8 mouse cellular contexts compared by ENCODE assay signal in genomic region chr7:28290165-28290564, GRCm38 (mm10). TPM values are rescaled to one million over a fixed set of nuclear protein-coding genes. Genes with fewer than 3 reads are reported as not detected.
DNase-seq lines count a peak whose midpoint lies in the region; ATAC-seq and TF ChIP-seq lines count a peak whose summit lies in the region.

No protein-coding gene starts in this region.

- H3K9me3 ChIP-seq in heart, postnatal 0 days (replicated peaks; ENCODE audit: control insufficient read depth, low read length): no peaks in the 10 kb centered on the region
- H3K9me3 ChIP-seq in forebrain, embryonic 16.5 days (ENCODE audit: control insufficient read depth, low read length): no peaks in the 10 kb centered on the region
- H3K9me3 ChIP-seq in midbrain, embryonic 12.5 days: no peaks in the 10 kb centered on the region

- no peak for TF ChIP-seq POLR2A in cerebellum, adult 2 months (IDR thresholded peaks at IDR 0.05; ENCODE audit: borderline replicate concordance, insufficient read depth, low read length)

- no peak overlapping the region for H3K27ac ChIP-seq in heart, postnatal 0 days (ENCODE audit: low read depth)
- H3K27ac ChIP-seq in forebrain, embryonic 16.5 days (ENCODE audit: low read length): no peak overlapping the region
- H3K27ac ChIP-seq in midbrain, embryonic 12.5 days (replicated peaks): no peak overlapping the region
- no peak overlapping the region for H3K27ac ChIP-seq in layer of hippocampus, adult 2 months
- H3K27ac ChIP-seq in cerebellum, adult 2 months (ENCODE audit: insufficient read depth, low read length): no peak overlapping the region

- H3K4me3 ChIP-seq in heart, postnatal 0 days (ENCODE audit: low read depth, low read length): peak overlapping the region; percentile 21
- H3K4me3 ChIP-seq in forebrain, embryonic 16.5 days (replicated peaks; ENCODE audit: low read length): peak overlapping the region; percentile 25
- peak overlapping the region; percentile 31 for H3K4me3 ChIP-seq in midbrain, embryonic 12.5 days
- H3K4me3 ChIP-seq in layer of hippocampus, adult 2 months: no peak overlapping the region
- H3K4me3 ChIP-seq in cerebellum, adult 2 months (replicated peaks; ENCODE audit: insufficient read depth, low read depth, low read length): no peak overlapping the region

- H3K4me1 ChIP-seq in heart, postnatal 0 days (ENCODE audit: control insufficient read depth, insufficient read depth): no peaks in the 10 kb centered on the region
- peaks cover 14% of the 10 kb centered on the region for H3K4me1 ChIP-seq in forebrain, embryonic 16.5 days (replicated peaks; ENCODE audit: control insufficient read depth, insufficient read depth, low read length)
- H3K4me1 ChIP-seq in midbrain, embryonic 12.5 days: peaks cover 34% of the 10 kb centered on the region
- no peaks in the 10 kb centered on the region for H3K4me1 ChIP-seq in cerebellum, adult 2 months (ENCODE audit: control insufficient read depth, insufficient read depth, low read length)

- no peak overlapping the region for H3K9ac ChIP-seq in heart, postnatal 0 days (replicated peaks; ENCODE audit: low read depth, low read length)
- H3K9ac ChIP-seq in forebrain, embryonic 16.5 days (replicated peaks; ENCODE audit: low read depth, low read length): no peak overlapping the region
- H3K9ac ChIP-seq in midbrain, embryonic 12.5 days (replicated peaks): peak overlapping the region; percentile 35; the same call in 1 of the 2 replicates

- DNase-seq in heart, postnatal 0 days (ENCODE audit: low spot score): no peak
- no peak for DNase-seq in heart, postnatal 4 days
- peak; percentile 20 for DNase-seq in Muller cell, postnatal 12 days (ENCODE audit: inconsistent ontology term)
- no peak for DNase-seq in layer of hippocampus, adult 2 months (ENCODE audit: low spot score in 2 of 2)
- DNase-seq in urinary bladder, postnatal 25 days (ENCODE audit: low spot score): no peak
- no peak for DNase-seq in cerebellum, adult 2 months

- TF ChIP-seq EP300 in heart, postnatal 0 days (IDR thresholded peaks at IDR 0.05; ENCODE audit: low read depth): no peak

- TF ChIP-seq CTCF in heart, postnatal 0 days (IDR thresholded peaks at IDR 0.05; ENCODE audit: low read depth): no peak
- TF ChIP-seq CTCF in layer of hippocampus, adult 2 months (conservative IDR thresholded peaks at IDR 0.05): no peak
- TF ChIP-seq CTCF in cerebellum, adult 2 months (IDR thresholded peaks at IDR 0.05; ENCODE audit: borderline replicate concordance, insufficient read depth, low read depth, low read length): no peak

- no peaks in the 10 kb centered on the region for H3K36me3 ChIP-seq in heart, postnatal 0 days (replicated peaks; ENCODE audit: control insufficient read depth, insufficient read depth, low read length)
- no peaks in the 10 kb centered on the region for H3K36me3 ChIP-seq in forebrain, embryonic 16.5 days (ENCODE audit: control insufficient read depth, insufficient read depth)
- H3K36me3 ChIP-seq in midbrain, embryonic 12.5 days: no peaks in the 10 kb centered on the region; the same call in 1 of the 2 replicates

- under 1% methylated on average over 18 of the region's 18 CpGs for WGBS in heart, postnatal 0 days
- under 1% methylated on average over 12 of the region's 18 CpGs for WGBS in forebrain, embryonic 16.5 days
- 1% methylated on average over 16 of the region's 18 CpGs for WGBS in midbrain, embryonic 12.5 days
- 15% methylated on average over 18 of the region's 18 CpGs for WGBS in cerebellum, adult 2 months

- H3K27me3 ChIP-seq in heart, postnatal 0 days (ENCODE audit: control insufficient read depth, insufficient read depth, low read length): peaks cover 77% of the 10 kb centered on the region
- peaks cover 49% of the 10 kb centered on the region for H3K27me3 ChIP-seq in forebrain, embryonic 16.5 days (replicated peaks; ENCODE audit: control insufficient read depth, insufficient read depth, low read length)
- peaks cover 71% of the 10 kb centered on the region for H3K27me3 ChIP-seq in midbrain, embryonic 12.5 days
- H3K27me3 ChIP-seq in cerebellum, adult 2 months (ENCODE audit: control insufficient read depth, insufficient read depth, low read length): no peaks in the 10 kb centered on the region; the same call in 1 of the 2 replicates

- peak overlapping the region; percentile 47 for H3K4me2 ChIP-seq in heart, postnatal 0 days (ENCODE audit: low read depth, low read length)
- peak overlapping the region; percentile 40 for H3K4me2 ChIP-seq in forebrain, embryonic 16.5 days (ENCODE audit: low read length)
- H3K4me2 ChIP-seq in midbrain, embryonic 12.5 days (replicated peaks): peak overlapping the region; percentile 50

- 0 out of 2 replicates have a peak, but pooled peaks have one; percentile 25 for ATAC-seq in heart, postnatal 0 days (ENCODE audit: insufficient read depth, low read depth)
- 0 out of 2 replicates have a peak, but pooled peaks have one; percentile 19 for ATAC-seq in forebrain, embryonic 16.5 days
- ATAC-seq in midbrain, embryonic 12.5 days (ENCODE audit: low FRiP score, low read depth): peak; percentile 25; the same call in 1 of the 2 replicates

RNA-seq across cellular contexts. Expression of gene Selenov, which starts 0.8 kb away (rescaled TPM):
- not detected in 2 replicates for total RNA-seq in heart, postnatal 0 days (2014; rRNA removed; ENCODE audit: low replicate concordance)
- polyA plus RNA-seq in heart, postnatal 0 days (2015; fragmentation: Nextera tagmentation; extraction: Ambion mirVana): not detected in 2 replicates
- total RNA-seq in heart, postnatal 4 days (2021): not detected
- 0.16 TPM in 1 of 2 replicates, not detected in the other for polyA plus RNA-seq in forebrain, embryonic 16.5 days (2015; fragmentation: Nextera tagmentation; extraction: Ambion mirVana)
- 0.90 and 1.6 TPM in 2 replicates for polyA plus RNA-seq in midbrain, embryonic 12.5 days (2016; fragmentation: Nextera tagmentation; extraction: Ambion mirVana)
- under 1 TPM; 0.38 to 0.79 TPM for total RNA-seq in layer of hippocampus, adult 2 months (2021)
- polyA plus RNA-seq in cerebellum, adult 2 months (2012; rRNA removed): 0.59 and 1.4 TPM in 2 replicates

RNA-seq across cellular contexts. Expression of gene Dll3, which starts 11.9 kb away (rescaled TPM):
- total RNA-seq in heart, postnatal 0 days (2014; rRNA removed; ENCODE audit: low replicate concordance): not detected in 2 replicates
- polyA plus RNA-seq in heart, postnatal 0 days (2015; fragmentation: Nextera tagmentation; extraction: Ambion mirVana): not detected in 2 replicates
- not detected for total RNA-seq in heart, postnatal 4 days (2021)
- polyA plus RNA-seq in forebrain, embryonic 16.5 days (2015; fragmentation: Nextera tagmentation; extraction: Ambion mirVana): 9.9 and 10.5 TPM in 2 replicates
- 86.8 and 91.4 TPM in 2 replicates for polyA plus RNA-seq in midbrain, embryonic 12.5 days (2016; fragmentation: Nextera tagmentation; extraction: Ambion mirVana)
- total RNA-seq in layer of hippocampus, adult 2 months (2021): 1 to 10 TPM; 1.8 to 1.9 TPM
- 1.3 and 1.4 TPM in 2 replicates for polyA plus RNA-seq in cerebellum, adult 2 months (2012; rRNA removed)

RNA-seq across cellular contexts. Expression of gene Eid2b, which starts 12.6 kb away (rescaled TPM):
- 4.4 and 13.0 TPM in 2 replicates for total RNA-seq in heart, postnatal 0 days (2014; rRNA removed; ENCODE audit: low replicate concordance)
- polyA plus RNA-seq in heart, postnatal 0 days (2015; fragmentation: Nextera tagmentation; extraction: Ambion mirVana): 9.1 and 9.7 TPM in 2 replicates
- 10 to 100 TPM in 1 of 2 experiments, 1 to 10 TPM in 1; 8.5 to 10.9 TPM for total RNA-seq in heart, postnatal 4 days (2021)
- polyA plus RNA-seq in forebrain, embryonic 16.5 days (2015; fragmentation: Nextera tagmentation; extraction: Ambion mirVana): 41.8 and 45.1 TPM in 2 replicates
- polyA plus RNA-seq in midbrain, embryonic 12.5 days (2016; fragmentation: Nextera tagmentation; extraction: Ambion mirVana): 25.2 and 27.4 TPM in 2 replicates
- total RNA-seq in layer of hippocampus, adult 2 months (2021): 10 to 100 TPM; 34.3 to 37.5 TPM
- 21.2 and 23.1 TPM in 2 replicates for polyA plus RNA-seq in cerebellum, adult 2 months (2012; rRNA removed)

RNA-seq across cellular contexts. Expression of gene Timm50, which starts 21.7 kb away (rescaled TPM):
- 60.6 and 69.9 TPM in 2 replicates for total RNA-seq in heart, postnatal 0 days (2014; rRNA removed; ENCODE audit: low replicate concordance)
- 90.1 and 90.6 TPM in 2 replicates for polyA plus RNA-seq in heart, postnatal 0 days (2015; fragmentation: Nextera tagmentation; extraction: Ambion mirVana)
- 10 to 100 TPM; 68.6 to 76.6 TPM for total RNA-seq in heart, postnatal 4 days (2021)
- polyA plus RNA-seq in forebrain, embryonic 16.5 days (2015; fragmentation: Nextera tagmentation; extraction: Ambion mirVana): 144 and 146 TPM in 2 replicates
- polyA plus RNA-seq in midbrain, embryonic 12.5 days (2016; fragmentation: Nextera tagmentation; extraction: Ambion mirVana): 188 and 193 TPM in 2 replicates
- total RNA-seq in layer of hippocampus, adult 2 months (2021): 10 to 100 TPM; 37.8 to 38.5 TPM
- polyA plus RNA-seq in cerebellum, adult 2 months (2012; rRNA removed): 75.7 and 78.6 TPM in 2 replicates

RNA-seq across cellular contexts. Expression of gene Eid2, which starts 22.5 kb away (rescaled TPM):
- 6.5 and 18.2 TPM in 2 replicates for total RNA-seq in heart, postnatal 0 days (2014; rRNA removed; ENCODE audit: low replicate concordance)
- 1.4 and 1.6 TPM in 2 replicates for polyA plus RNA-seq in heart, postnatal 0 days (2015; fragmentation: Nextera tagmentation; extraction: Ambion mirVana)
- 10 to 100 TPM; 13.7 to 19.7 TPM for total RNA-seq in heart, postnatal 4 days (2021)
- polyA plus RNA-seq in forebrain, embryonic 16.5 days (2015; fragmentation: Nextera tagmentation; extraction: Ambion mirVana): 3.8 and 4.1 TPM in 2 replicates
- 5.7 and 7.3 TPM in 2 replicates for polyA plus RNA-seq in midbrain, embryonic 12.5 days (2016; fragmentation: Nextera tagmentation; extraction: Ambion mirVana)
- total RNA-seq in layer of hippocampus, adult 2 months (2021): 10 to 100 TPM; 58.3 to 59.0 TPM
- 44.2 and 44.4 TPM in 2 replicates for polyA plus RNA-seq in cerebellum, adult 2 months (2012; rRNA removed)

Comparison
In these comparisons a context has a peak if more than half of its experiments do, and no peak if none do; other contexts are left out.
1. H3K4me3 ChIP-seq: peak in heart, postnatal 0 days (single experiment), forebrain, embryonic 16.5 days (single experiment) and midbrain, embryonic 12.5 days (single experiment); none in layer of hippocampus, adult 2 months (single experiment) and cerebellum, adult 2 months (single experiment).
2. Peak in every context shown above with its lines, with median percentiles within 50 percentile points of each other: ATAC-seq and H3K4me2 ChIP-seq.